Mouse (Mus musculus): Measurements from ENCODE around the gene Tmem139.

Gene Tmem139

DNA sequence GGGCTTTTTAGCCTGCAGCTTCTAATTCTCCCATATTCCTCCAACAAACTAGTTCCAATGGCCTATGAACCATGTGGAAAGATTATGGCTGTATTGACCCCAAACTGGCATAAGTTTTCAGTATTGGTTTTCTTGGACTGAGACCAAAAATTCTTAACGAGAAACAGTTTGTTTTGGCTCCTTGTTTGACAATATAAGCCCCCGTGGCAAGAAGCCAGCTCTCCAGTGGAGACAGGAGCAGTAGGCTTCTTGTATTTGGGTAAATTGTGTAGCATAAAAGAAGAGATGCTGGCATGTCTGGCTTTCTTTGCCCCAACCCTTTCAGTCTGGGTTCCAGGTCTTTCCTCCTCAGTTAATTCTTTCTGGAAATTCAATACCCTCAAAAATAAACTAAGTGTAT lies 14.4 kb downstream of the Tmem139 start:
- DNase-seq (ENCODE audit: low read depth, low spot score), result no peak

DNA sequence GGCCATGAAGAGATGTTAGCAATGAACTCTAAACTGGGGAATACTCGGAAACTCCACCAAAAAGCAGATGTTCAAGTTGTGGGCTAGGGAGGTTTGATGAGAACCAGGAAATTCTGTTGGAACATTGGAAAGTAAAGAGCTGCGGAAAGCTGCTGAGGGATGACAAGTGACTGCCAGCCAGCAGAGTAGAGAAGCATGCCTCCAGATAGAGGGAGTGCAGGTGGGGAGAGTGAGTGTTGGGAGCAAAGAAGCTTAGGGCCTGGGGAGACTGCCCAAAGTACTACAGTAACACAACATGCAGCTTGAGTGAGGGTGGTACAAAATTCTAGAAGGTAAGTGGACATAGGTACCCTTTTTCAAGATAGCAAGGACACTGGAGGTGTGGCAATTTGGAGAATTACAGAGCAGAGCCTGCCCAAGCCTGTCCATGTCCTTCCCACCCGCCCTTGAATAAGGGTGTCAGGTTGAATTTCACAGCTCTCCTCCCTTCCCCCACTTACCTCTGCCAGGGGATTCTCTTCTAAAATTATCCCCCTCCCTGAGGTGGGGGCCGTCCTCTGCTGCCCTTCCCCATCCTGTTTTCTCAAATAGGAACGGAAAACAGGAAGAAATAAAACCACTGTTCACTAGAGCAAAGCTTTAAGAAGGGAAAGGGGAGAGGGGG lies 21.2 kb downstream of the Tmem139 start:
- no peak for DNase-seq (ENCODE audit: low read depth, low spot score)

DNA sequence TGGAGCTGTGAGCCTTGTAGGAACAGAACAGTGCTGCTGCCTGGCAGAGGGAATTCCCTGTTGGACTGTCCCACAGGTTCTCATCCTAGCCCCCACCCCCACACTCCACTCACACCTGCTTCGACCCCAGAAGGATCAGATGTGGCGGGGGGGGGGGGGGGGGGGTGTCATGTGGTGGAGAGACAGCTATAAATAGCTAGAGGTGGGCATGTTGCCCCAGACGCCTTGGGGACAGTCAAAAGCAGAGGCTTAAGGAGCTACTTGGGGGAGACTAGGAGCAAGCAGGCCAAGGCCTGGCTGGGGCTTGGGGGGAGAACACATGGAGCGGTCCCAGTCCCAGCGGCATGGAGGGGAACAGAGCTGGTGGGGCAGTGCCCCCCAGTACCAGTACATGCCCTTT lies 24.7 kb downstream of the Tmem139 start, which contains the start of gene Clcn1:
Gene Clcn1, plus strand, starts transcription at position 238 of the 400 bp plus-strand sequence.
- no peak for DNase-seq (ENCODE audit: low read depth, low spot score)

GRCm38 (mm10) chr6:42287562-42287961 lies 25.8 kb downstream of the Tmem139 start:
- DNase-seq (ENCODE audit: low read depth, low spot score), result no peak

GRCm38 (mm10) chr6:42293327-42293726 lies 31.6 kb downstream of the Tmem139 start:
- no peak for DNase-seq (ENCODE audit: low read depth, low spot score)

- DNase-seq (ENCODE audit: low read depth, low spot score), result no peak
Measured at GRCm38 (mm10) chr6:42295549-42296094, 33.9 kb downstream of the Tmem139 start.

DNA sequence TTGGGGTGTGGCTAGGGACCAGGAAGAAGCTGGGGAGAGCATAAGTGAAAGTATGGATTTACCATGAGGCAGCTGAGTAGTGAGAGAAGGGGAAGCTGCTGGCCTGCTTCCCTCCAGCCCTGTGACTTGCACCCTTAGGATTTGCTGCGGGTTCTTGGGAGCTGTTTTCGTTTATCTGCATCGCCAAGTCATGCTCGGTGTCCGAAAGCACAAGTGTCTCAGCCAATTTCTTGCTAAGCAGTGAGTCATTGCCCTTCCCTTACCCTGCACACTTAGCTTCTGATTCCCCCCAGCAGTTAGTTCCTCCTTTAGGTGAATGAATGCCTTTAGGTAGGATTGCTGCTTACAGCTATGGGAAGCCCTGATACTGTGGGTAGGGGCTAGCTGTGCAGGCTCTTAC lies 37.6 kb downstream of the Tmem139 start:
- no peak for DNase-seq (ENCODE audit: low read depth, low spot score)

DNA sequence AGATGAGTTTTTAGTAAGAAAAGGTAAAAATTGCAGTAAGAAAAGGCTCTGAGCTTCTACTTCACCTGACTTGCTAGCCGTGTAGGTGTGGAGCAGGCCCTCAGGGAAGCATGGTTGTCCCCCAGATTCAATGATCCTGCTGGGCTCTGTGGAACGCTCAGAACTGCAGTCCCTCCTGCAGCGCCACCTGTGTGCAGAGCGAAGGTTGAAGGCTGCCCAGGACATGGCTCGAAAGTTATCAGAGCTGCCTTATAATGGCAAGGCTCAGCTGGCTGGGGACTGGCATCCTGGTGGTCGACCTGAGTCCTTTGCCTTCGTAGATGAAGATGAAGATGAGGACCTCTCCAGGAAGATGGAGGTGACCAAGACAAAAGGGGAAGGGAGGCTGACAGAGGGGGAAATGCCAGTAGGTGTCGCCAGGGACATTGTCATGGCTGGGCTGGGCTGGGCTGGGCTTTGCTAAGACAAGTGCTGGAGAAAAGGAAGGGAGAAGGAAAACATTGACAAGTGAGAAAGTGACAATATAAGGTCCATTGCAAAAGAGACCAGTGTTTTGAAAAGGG lies 48.1 kb downstream of the Tmem139 start:
- no peak for DNase-seq (ENCODE audit: low read depth, low spot score)

GRCm38 (mm10) chr6:42310427-42311053 lies 48.8 kb downstream of the Tmem139 start:
- DNase-seq (ENCODE audit: low read depth, low spot score), result no peak
